8 mouse cellular contexts compared by ENCODE assay signal in the genomic region with DNA sequence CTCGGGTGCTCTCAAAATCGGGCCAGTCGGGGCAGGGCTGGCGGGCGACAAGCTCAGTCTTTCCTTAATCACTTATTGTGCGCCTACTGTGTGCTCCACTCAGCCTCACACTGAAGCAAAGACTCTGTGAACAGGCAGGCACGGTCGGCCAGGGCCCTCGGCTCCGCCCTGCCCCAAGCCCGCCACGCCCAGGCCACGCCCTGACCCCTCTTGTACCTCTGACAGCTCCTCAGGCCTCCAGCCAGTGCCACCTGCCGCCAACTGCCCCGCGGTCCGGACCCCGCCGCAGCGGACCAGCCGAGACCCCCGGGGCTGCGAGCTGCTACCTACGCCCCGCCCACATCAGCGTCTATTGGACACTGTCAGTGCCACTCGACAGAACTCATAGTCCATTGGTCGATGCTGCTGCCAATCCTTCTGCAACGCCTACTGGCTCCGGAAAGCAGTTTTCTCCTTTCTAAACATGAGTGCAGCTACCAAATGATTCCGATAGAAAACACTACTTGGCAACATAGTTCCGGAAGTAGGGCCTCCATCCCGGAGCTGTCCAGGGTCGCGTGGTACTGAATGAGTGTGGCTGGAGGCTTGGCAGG. TPM values are rescaled to one million over a fixed set of nuclear protein-coding genes. Genes with fewer than 3 reads are reported as not detected.
A peak's percentile ranks its signal among the peaks of the same experiment; 100 is the strongest.
DNase-seq lines count a peak whose midpoint lies in the region; ATAC-seq and TF ChIP-seq lines count a peak whose summit lies in the region.

A gene (minus strand): TSS at position 439 of the 593 bp plus-strand sequence.

- ATAC-seq in embryonic facial prominence, embryonic 14.5 days (ENCODE audit: low read depth): peak; percentile 100
- ATAC-seq in limb, embryonic 13.5 days (ENCODE audit: low FRiP score, low read depth): peak; percentile 99
- ATAC-seq in midbrain, embryonic 16.5 days: peak; percentile 99

- peak; percentile 82 for TF ChIP-seq EP300 in heart, adult 2 months (IDR thresholded peaks at IDR 0.05; ENCODE audit: insufficient read depth, low read depth, low read length)

- peak within 1 kb of the TSS; percentile 64 for H3K4me2 ChIP-seq in embryonic facial prominence, embryonic 14.5 days (ENCODE audit: low read depth, low read length)
- peak within 1 kb of the TSS; percentile 79 for H3K4me2 ChIP-seq in limb, embryonic 13.5 days (replicated peaks)
- peak within 1 kb of the TSS; percentile 70 for H3K4me2 ChIP-seq in midbrain, embryonic 16.5 days (ENCODE audit: low read length)

- H3K36me3 ChIP-seq in embryonic facial prominence, embryonic 14.5 days (ENCODE audit: control insufficient read depth, insufficient read depth, low read length): 0 out of 2 replicates have a peak, but pooled peaks cover 3% of the 10 kb centered on the region
- H3K36me3 ChIP-seq in heart, adult 2 months (ENCODE audit: control insufficient read depth, insufficient read depth, low read length): no peaks in the 10 kb centered on the region
- H3K36me3 ChIP-seq in limb, embryonic 13.5 days: peaks cover 16% of the 10 kb centered on the region
- H3K36me3 ChIP-seq in midbrain, embryonic 16.5 days (ENCODE audit: control insufficient read depth, insufficient read depth, low read length): peaks cover 5% of the 10 kb centered on the region

- H3K9me3 ChIP-seq in embryonic facial prominence, embryonic 14.5 days (ENCODE audit: control insufficient read depth, low read length): no peaks in the 10 kb centered on the region
- no peaks in the 10 kb centered on the region for H3K9me3 ChIP-seq in limb, embryonic 13.5 days
- H3K9me3 ChIP-seq in midbrain, embryonic 16.5 days (replicated peaks; ENCODE audit: control insufficient read depth, low read length, poor library complexity, severe bottlenecking): no peaks in the 10 kb centered on the region

- H3K27me3 ChIP-seq in embryonic facial prominence, embryonic 14.5 days (replicated peaks; ENCODE audit: control insufficient read depth, insufficient read depth, low read length): no peaks in the 10 kb centered on the region
- H3K27me3 ChIP-seq in heart, adult 2 months (ENCODE audit: control insufficient read depth, insufficient read depth, low read length): no peaks in the 10 kb centered on the region
- H3K27me3 ChIP-seq in limb, embryonic 13.5 days: no peaks in the 10 kb centered on the region
- no peaks in the 10 kb centered on the region for H3K27me3 ChIP-seq in midbrain, embryonic 16.5 days (ENCODE audit: control insufficient read depth, insufficient read depth, low read depth, low read length)

- TF ChIP-seq POLR2A in heart, adult 2 months (IDR thresholded peaks at IDR 0.05; ENCODE audit: insufficient read depth, low read depth, low read length): peak; percentile 70

- no peaks in the 10 kb centered on the region for H3K4me1 ChIP-seq in embryonic facial prominence, embryonic 14.5 days (ENCODE audit: control insufficient read depth, insufficient read depth, low read length)
- H3K4me1 ChIP-seq in heart, adult 2 months (ENCODE audit: control insufficient read depth, insufficient read depth, low read length): peaks cover 1% of the 10 kb centered on the region; the same call in 1 of the 2 replicates
- H3K4me1 ChIP-seq in limb, embryonic 13.5 days: peaks cover 4% of the 10 kb centered on the region; the same call in 1 of the 2 replicates
- peaks cover 16% of the 10 kb centered on the region for H3K4me1 ChIP-seq in midbrain, embryonic 16.5 days (ENCODE audit: control insufficient read depth, insufficient read depth, low read length)

- TF ChIP-seq CTCF in heart, adult 2 months (IDR thresholded peaks at IDR 0.05): peak; percentile 14; the same call in 1 of the 2 replicates

- DNase-seq in 3T3-L1 (ENCODE audit: low read depth, low spot score): peak; percentile 98
- peak; percentile 96 to 98 for DNase-seq in adrenal gland, postnatal 4 days (ENCODE audit: low spot score in 2 of 2)
- DNase-seq in embryonic facial prominence, embryonic 14.5 days (ENCODE audit: low spot score): peak; percentile 98
- peak; percentile 98 to 100 for DNase-seq in heart, adult 2 months
- DNase-seq in kidney, adult 8-10 months: peak; percentile 98 to 100
- peak; percentile 98 to 99 for DNase-seq in spleen, postnatal 10 days (ENCODE audit: low spot score in 2 of 2)

- H3K4me3 ChIP-seq in embryonic facial prominence, embryonic 14.5 days (ENCODE audit: low read depth, low read length): peak within 1 kb of the TSS; percentile 66
- H3K4me3 ChIP-seq in heart, adult 2 months: peak within 1 kb of the TSS; percentile 100
- peak within 1 kb of the TSS; percentile 86 for H3K4me3 ChIP-seq in limb, embryonic 13.5 days
- peak within 1 kb of the TSS; percentile 86 for H3K4me3 ChIP-seq in midbrain, embryonic 16.5 days (ENCODE audit: low read depth, low read length)

- intact Hi-C loops in heart, adult 2 months (cut with DNase I): no loop called here

- H3K9ac ChIP-seq in embryonic facial prominence, embryonic 14.5 days (ENCODE audit: low read depth, low read length): peak within 1 kb of the TSS; percentile 78
- H3K9ac ChIP-seq in heart, adult 2 months (ENCODE audit: low read depth, low read length): peak within 1 kb of the TSS; percentile 95
- peak within 1 kb of the TSS; percentile 80 for H3K9ac ChIP-seq in limb, embryonic 13.5 days
- H3K9ac ChIP-seq in midbrain, embryonic 16.5 days (ENCODE audit: low read depth, low read length): peak within 1 kb of the TSS; percentile 85

- H3K79me2 ChIP-seq in heart, adult 2 months (replicated peaks; ENCODE audit: control insufficient read depth, insufficient read depth, low read length): peaks cover 3% of the 10 kb centered on the region

- 1% methylated on average over 35 of the region's 35 CpGs for whole genome bisulfite sequencing in embryonic facial prominence, embryonic 14.5 days
- under 1% methylated on average over 35 of the region's 35 CpGs for WGBS in heart, adult 2 months
- WGBS in limb, embryonic 13.5 days: under 1% methylated on average over 35 of the region's 35 CpGs
- under 1% methylated on average over 33 of the region's 35 CpGs for WGBS in midbrain, embryonic 16.5 days

- H3K27ac ChIP-seq in embryonic facial prominence, embryonic 14.5 days (replicated peaks; ENCODE audit: low read depth, low read length): no peak within 1 kb of the TSS
- H3K27ac ChIP-seq in heart, adult 2 months: peak within 1 kb of the TSS; percentile 87
- H3K27ac ChIP-seq in limb, embryonic 13.5 days: no peak within 1 kb of the TSS
- H3K27ac ChIP-seq in midbrain, embryonic 16.5 days (ENCODE audit: low read length): peak within 1 kb of the TSS; percentile 75

RNA-seq across cellular contexts. Expression of the gene that starts here (rescaled TPM):
- 10 to 100 TPM; 32.9 to 36.3 TPM for total RNA-seq in adrenal gland, postnatal 4 days (2021)
- 11.9 and 15.4 TPM in 2 replicates for polyA plus RNA-seq in embryonic facial prominence, embryonic 14.5 days (2014; fragmentation: Nextera tagmentation; extraction: Ambion mirVana)
- 10 to 100 TPM; 13.9 to 14.4 TPM for total RNA-seq in heart, adult 2 months (2021)
- polyA plus RNA-seq in heart, adult 2 months (2012; rRNA removed): 20.5 and 21.9 TPM in 2 replicates
- polyA plus RNA-seq in limb, embryonic 13.5 days (2015; fragmentation: Nextera tagmentation; extraction: Ambion mirVana): 19.2 and 20.0 TPM in 2 replicates
- polyA plus RNA-seq in midbrain, embryonic 16.5 days (2015; fragmentation: Nextera tagmentation; extraction: Ambion mirVana): 52.8 and 55.7 TPM in 2 replicates

Comparison
In these comparisons a context has a peak if more than half of its experiments do, and no peak if none do; other contexts are left out.
1. H3K27ac ChIP-seq: peak in heart, adult 2 months (single experiment) and midbrain, embryonic 16.5 days (single experiment); none in embryonic facial prominence, embryonic 14.5 days (single experiment) and limb, embryonic 13.5 days (single experiment).
2. Peak in every context shown above with its lines, with median percentiles within 50 percentile points of each other: DNase-seq, ATAC-seq, H3K4me2 ChIP-seq, H3K4me3 ChIP-seq and H3K9ac ChIP-seq.